Mouse (Mus musculus): ENCODE data around the gene Cyth3. TPM values are rescaled to one million over a fixed set of nuclear protein-coding genes. Genes with fewer than 3 reads are reported as not detected.

Gene Cyth3
- polyA plus RNA-seq, 1 experiment: 39.8 TPM

- TF ChIP-seq POLR2A (IDR thresholded peaks at IDR 0.05; ENCODE audit: borderline replicate concordance, insufficient read depth, low read length): no peak
- no peak for TF ChIP-seq CTCF (IDR thresholded peaks at IDR 0.05; ENCODE audit: borderline replicate concordance, insufficient read depth, low read depth, low read length)
- WGBS: 71% methylated on average over 5 of the region's 5 CpGs
- DNase-seq: no peak
- no peaks in the 10 kb centered on the region for H3K27me3 ChIP-seq (ENCODE audit: control insufficient read depth, insufficient read depth, low read length)
- H3K27ac ChIP-seq (ENCODE audit: insufficient read depth, low read length): no peak overlapping the region
- H3K4me3 ChIP-seq (replicated peaks; ENCODE audit: insufficient read depth, low read depth, low read length): no peak overlapping the region
- 0 out of 2 replicates have a peak, but pooled peaks cover 3% of the 10 kb centered on the region for H3K4me1 ChIP-seq (ENCODE audit: control insufficient read depth, insufficient read depth, low read length)
Measured at GRCm38 (mm10) chr5:143674576-143674975, 52.3 kb downstream of the Cyth3 start.

- TF ChIP-seq POLR2A (IDR thresholded peaks at IDR 0.05; ENCODE audit: borderline replicate concordance, insufficient read depth, low read length): no peak
- no peak for TF ChIP-seq CTCF (IDR thresholded peaks at IDR 0.05; ENCODE audit: borderline replicate concordance, insufficient read depth, low read depth, low read length)
- H3K4me3 ChIP-seq (replicated peaks; ENCODE audit: insufficient read depth, low read depth, low read length): no peak overlapping the region
- no peak overlapping the region for H3K27ac ChIP-seq (ENCODE audit: insufficient read depth, low read length)
- WGBS: 83% methylated on average over 5 of the region's 5 CpGs
- H3K4me1 ChIP-seq (ENCODE audit: control insufficient read depth, insufficient read depth, low read length): 0 out of 2 replicates have a peak, but pooled peaks cover 3% of the 10 kb centered on the region
- no peaks in the 10 kb centered on the region for H3K27me3 ChIP-seq (ENCODE audit: control insufficient read depth, insufficient read depth, low read length)
- DNase-seq: no peak
Measured at GRCm38 (mm10) chr5:143676218-143676985, 54.2 kb downstream of the Cyth3 start.

GRCm38 (mm10) chr5:143677363-143677762, 55.1 kb downstream of the Cyth3 start:
- DNase-seq: no peak
- H3K4me3 ChIP-seq (replicated peaks; ENCODE audit: insufficient read depth, low read depth, low read length): no peak overlapping the region
- 0 out of 2 replicates have a peak, but pooled peaks cover 3% of the 10 kb centered on the region for H3K4me1 ChIP-seq (ENCODE audit: control insufficient read depth, insufficient read depth, low read length)
- 58% methylated on average over 4 of the region's 4 CpGs for WGBS
- H3K27me3 ChIP-seq (ENCODE audit: control insufficient read depth, insufficient read depth, low read length): no peaks in the 10 kb centered on the region
- TF ChIP-seq CTCF (IDR thresholded peaks at IDR 0.05; ENCODE audit: borderline replicate concordance, insufficient read depth, low read depth, low read length) (no peak), POLR2A (IDR thresholded peaks at IDR 0.05; ENCODE audit: borderline replicate concordance, insufficient read depth, low read length) (no peak)
- no peak overlapping the region for H3K27ac ChIP-seq (ENCODE audit: insufficient read depth, low read length)

GRCm38 (mm10) chr5:143678634-143679271, 56.5 kb downstream of the Cyth3 start:
- H3K4me1 ChIP-seq (ENCODE audit: control insufficient read depth, insufficient read depth, low read length): 0 out of 2 replicates have a peak, but pooled peaks cover 3% of the 10 kb centered on the region
- no peak for DNase-seq
- no peak overlapping the region for H3K27ac ChIP-seq (ENCODE audit: insufficient read depth, low read length)
- no peak overlapping the region for H3K4me3 ChIP-seq (replicated peaks; ENCODE audit: insufficient read depth, low read depth, low read length)
- 82% methylated on average over 6 of the region's 6 CpGs for WGBS
- TF ChIP-seq CTCF (IDR thresholded peaks at IDR 0.05; ENCODE audit: borderline replicate concordance, insufficient read depth, low read depth, low read length) (no peak), POLR2A (IDR thresholded peaks at IDR 0.05; ENCODE audit: borderline replicate concordance, insufficient read depth, low read length) (no peak)
- H3K27me3 ChIP-seq (ENCODE audit: control insufficient read depth, insufficient read depth, low read length): no peaks in the 10 kb centered on the region

- TF ChIP-seq POLR2A (IDR thresholded peaks at IDR 0.05; ENCODE audit: borderline replicate concordance, insufficient read depth, low read length): no peak
- TF ChIP-seq CTCF (IDR thresholded peaks at IDR 0.05; ENCODE audit: borderline replicate concordance, insufficient read depth, low read depth, low read length): no peak
- Histone ChIP-seq H3K27ac (ENCODE audit: insufficient read depth, low read length) (no peak overlapping the region), H3K4me3 (replicated peaks; ENCODE audit: insufficient read depth, low read depth, low read length) (no peak overlapping the region), H3K4me1 (ENCODE audit: control insufficient read depth, insufficient read depth, low read length) (0 out of 2 replicates have a peak, but pooled peaks cover 3% of the 10 kb centered on the region), H3K27me3 (ENCODE audit: control insufficient read depth, insufficient read depth, low read length) (no peaks in the 10 kb centered on the region)
- WGBS: 86% methylated on average over 6 of the region's 6 CpGs
- no peak for DNase-seq
Measured at GRCm38 (mm10) chr5:143679654-143680053, 57.4 kb downstream of the Cyth3 start.

GRCm38 (mm10) chr5:143683696-143684095, 61.4 kb downstream of the Cyth3 start:
- no peak overlapping the region for H3K4me3 ChIP-seq (replicated peaks; ENCODE audit: insufficient read depth, low read depth, low read length)
- 75% methylated on average over 6 of the region's 6 CpGs for WGBS
- H3K27ac ChIP-seq (ENCODE audit: insufficient read depth, low read length): no peak overlapping the region
- 0 out of 2 replicates have a peak, but pooled peaks cover under 1% of the 10 kb centered on the region for H3K4me1 ChIP-seq (ENCODE audit: control insufficient read depth, insufficient read depth, low read length)
- H3K27me3 ChIP-seq (ENCODE audit: control insufficient read depth, insufficient read depth, low read length): no peaks in the 10 kb centered on the region
- no peak for DNase-seq
- TF ChIP-seq CTCF (IDR thresholded peaks at IDR 0.05; ENCODE audit: borderline replicate concordance, insufficient read depth, low read depth, low read length) (no peak), POLR2A (IDR thresholded peaks at IDR 0.05; ENCODE audit: borderline replicate concordance, insufficient read depth, low read length) (no peak)

- Histone ChIP-seq H3K4me1 (ENCODE audit: control insufficient read depth, insufficient read depth, low read length) (no peaks in the 10 kb centered on the region), H3K27ac (ENCODE audit: insufficient read depth, low read length) (no peak overlapping the region), H3K27me3 (ENCODE audit: control insufficient read depth, insufficient read depth, low read length) (no peaks in the 10 kb centered on the region), H3K4me3 (replicated peaks; ENCODE audit: insufficient read depth, low read depth, low read length) (no peak overlapping the region)
- DNase-seq: no peak
- TF ChIP-seq POLR2A (IDR thresholded peaks at IDR 0.05; ENCODE audit: borderline replicate concordance, insufficient read depth, low read length): no peak
- no peak for TF ChIP-seq CTCF (IDR thresholded peaks at IDR 0.05; ENCODE audit: borderline replicate concordance, insufficient read depth, low read depth, low read length)
- WGBS: 80% methylated on average over 8 of the region's 8 CpGs
Measured at GRCm38 (mm10) chr5:143684911-143685390, 62.7 kb downstream of the Cyth3 start.

All from cerebellum, adult 2 months (tissue).